Mouse (Mus musculus): ENCODE measurements around the gene Gm5134. TPM values are rescaled to one million over a fixed set of nuclear protein-coding genes. Genes with fewer than 3 reads are reported as not detected.
A peak's percentile ranks its signal among the peaks of the same experiment; 100 is the strongest.

Gene Gm5134
- 1 to 10 TPM in 1 of 3 experiments, under 1 TPM in 2; 0.30 to 1.7 (median 0.58) TPM for polyA plus RNA-seq (2017; shearing (Covaris generic))

DNA sequence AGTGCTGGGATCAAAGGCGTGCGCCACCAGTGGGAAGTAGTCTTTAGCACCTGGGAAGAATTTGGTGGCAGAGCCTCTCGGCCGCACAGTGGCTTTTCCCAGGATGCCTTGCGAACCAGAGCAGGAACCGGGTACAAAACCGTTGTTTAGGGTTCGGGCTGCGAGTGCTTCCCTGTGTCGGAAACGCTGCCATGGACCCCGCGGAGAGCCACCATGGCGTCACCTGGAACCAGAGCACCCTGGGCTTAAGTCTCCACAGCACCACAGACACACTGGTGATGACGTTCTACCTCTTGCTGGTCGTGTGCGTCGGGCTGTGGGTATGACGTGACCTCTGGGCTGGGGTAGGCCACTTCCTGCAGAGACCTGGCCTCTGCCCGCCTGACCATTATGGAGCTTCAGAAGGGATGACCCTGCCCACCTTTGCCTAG lies at the start of gene Gm5134:
TSS of gene Gm5134 (plus strand) at position 134 of the 431 bp plus-strand sequence.
- ATAC-seq: peak; percentile 47

DNA sequence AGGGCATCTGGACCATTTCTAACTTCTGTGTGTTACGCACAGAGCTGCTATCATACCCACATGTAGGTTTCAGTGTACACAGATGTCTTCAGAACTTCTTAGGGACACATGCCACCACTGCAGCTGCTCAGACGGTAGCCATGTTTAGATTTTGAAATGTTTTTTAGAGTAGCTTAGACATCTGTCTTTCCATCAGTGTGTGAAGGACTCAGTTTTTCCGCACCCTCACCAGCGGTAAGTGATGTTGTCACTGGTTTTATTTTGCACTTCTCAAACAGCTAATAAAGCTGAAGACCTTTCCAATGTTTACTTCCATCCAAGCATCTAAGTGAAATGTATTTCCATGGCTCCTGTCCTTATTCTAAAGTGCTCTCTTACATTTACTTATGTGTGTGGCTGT lies 47.4 kb upstream of the Gm5134 start:
- ATAC-seq: no peak

DNA sequence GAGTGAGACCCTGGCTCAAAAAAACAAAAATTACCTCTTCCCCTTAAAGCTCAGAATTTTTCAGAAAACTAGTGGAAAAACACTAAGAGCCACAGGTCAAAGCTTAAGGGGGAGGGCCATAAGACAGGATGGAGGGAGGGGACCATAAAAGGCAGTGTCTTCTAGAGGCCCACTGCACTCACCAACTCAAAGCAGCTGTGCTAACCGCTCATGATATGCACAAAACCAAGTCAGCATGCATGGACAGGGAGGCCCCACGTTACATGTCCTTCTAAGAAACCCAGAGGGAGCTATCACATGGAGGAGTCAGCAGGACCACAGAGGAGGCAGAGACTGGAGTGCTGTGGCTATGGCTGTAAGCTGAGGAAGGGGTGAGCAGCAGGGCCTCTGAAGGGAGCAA lies 43.6 kb upstream of the Gm5134 start:
- no peak for ATAC-seq

DNA sequence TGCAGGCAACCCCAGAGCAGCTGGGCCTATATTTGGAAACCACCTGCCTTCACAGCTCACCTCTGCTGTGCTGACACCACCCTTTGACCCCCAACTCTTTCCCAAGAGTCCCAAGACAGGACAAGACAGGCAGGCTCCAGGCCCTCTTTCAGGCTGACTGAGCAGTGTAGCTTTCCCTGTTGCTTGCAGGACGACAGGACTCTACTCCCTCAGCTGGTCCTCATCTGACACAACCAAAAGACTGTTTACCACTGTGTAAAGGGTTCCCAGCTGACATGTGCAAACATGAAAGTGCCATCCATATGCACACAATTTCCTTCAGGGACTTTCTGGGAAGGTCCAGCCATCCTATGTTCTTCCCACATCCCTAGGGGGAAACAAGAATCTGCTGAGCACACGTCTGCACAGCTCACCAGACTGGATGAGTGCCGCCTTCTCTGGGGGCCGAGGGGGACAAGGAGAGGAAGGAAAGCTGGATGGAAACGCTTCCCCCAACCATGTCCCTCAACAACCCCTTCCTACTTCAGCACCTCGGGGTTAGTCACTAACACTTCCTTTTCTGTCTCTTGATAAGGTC lies 41.2 kb upstream of the Gm5134 start:
- ATAC-seq: no peak

DNA sequence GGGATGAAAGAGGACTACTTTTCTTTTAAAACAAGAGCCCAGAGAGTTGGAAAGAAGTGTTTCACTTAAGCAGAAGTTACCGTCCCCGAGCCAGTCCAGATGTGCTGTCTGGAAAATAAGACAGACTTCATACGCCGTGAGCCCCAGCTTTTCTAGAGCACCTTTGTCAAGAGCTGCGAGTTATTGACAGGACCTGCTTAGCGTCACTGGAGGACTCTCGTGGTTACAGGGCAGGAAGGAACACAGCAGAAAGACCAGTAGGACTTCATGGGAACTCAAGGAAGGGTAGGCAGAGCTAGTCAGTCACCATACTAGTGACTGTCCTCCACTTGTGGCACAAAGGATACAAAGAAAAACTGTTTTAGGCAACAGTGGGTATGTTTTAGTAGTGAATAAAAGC lies 38.8 kb upstream of the Gm5134 start:
- no peak for ATAC-seq

DNA sequence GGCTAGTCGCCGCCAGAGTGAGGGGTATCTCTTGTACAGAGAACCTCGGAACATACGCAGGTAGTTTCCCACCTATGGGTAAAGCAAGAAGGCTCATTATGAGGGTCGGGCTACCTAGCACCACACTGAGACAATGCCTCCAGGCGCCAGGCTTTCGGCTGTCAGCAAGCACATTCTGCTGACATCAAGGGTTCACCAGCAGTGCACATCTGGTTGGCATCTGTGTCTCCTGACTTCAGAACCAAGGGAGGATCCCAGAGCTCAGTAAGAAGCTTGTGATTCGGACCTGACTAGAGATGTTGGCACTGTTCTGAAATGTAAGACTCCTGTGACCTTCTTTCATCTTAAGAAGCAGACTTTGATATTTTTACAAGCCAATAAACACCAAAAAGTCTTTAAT lies 37.5 kb upstream of the Gm5134 start:
- ATAC-seq: no peak

DNA sequence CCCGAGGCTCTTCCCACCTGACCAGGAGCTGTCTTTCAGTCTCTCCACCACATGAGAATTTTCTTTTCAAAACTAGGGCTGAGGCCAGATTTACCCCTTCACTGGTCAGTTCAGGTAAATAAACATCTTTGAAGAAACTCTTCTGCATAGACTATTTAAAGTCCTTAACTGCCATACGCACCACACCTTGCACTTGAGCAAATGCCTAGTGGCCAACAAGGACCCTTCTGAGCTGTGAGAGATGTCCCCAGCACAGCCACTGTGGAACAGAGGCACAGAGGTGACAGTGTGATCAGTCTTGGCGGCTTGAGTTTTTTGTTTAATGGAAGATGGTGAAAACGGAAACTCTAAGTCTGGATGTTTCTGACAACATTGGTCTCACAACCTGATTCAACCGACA lies 35.3 kb upstream of the Gm5134 start:
- ATAC-seq: no peak

DNA sequence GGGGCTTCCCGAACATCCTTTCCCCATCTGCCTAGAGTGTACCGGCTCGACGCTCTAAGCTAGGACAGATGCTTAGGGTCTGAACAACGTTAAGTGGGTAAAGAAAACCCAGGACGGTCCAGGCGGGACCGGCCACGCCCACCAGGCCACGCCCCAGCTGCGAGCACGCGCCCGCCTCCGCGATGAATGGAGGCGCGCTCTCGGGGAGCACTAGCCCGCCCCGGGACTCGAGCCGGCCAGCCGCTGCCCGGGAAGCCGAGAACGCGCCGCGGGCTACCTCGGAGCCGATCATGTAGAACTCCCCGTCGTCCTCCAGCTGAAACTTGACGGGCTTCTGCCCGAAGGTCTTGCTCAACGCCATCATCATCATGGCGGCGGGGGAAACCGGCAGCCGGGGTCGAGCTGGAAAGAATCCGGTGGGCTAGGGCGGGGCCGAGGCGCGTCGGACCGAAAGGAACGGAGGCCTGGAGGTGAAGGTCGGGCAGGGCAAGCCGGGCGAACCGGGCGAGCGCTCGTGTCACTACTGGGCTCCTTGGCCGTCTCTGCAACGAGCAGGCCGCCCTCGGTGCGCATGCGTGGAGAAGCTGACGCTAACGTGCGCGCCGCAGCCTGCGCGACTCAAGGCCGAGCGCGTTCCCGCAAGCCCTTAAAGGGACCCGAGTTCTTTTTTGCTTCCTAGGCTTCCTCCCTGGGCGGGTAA lies 33.1 kb upstream of the Gm5134 start, which contains the start of gene Smarcb1:
TSS of gene Smarcb1 (minus strand) at position 592 of the 700 bp plus-strand sequence.
- ATAC-seq: peak; percentile 89

DNA sequence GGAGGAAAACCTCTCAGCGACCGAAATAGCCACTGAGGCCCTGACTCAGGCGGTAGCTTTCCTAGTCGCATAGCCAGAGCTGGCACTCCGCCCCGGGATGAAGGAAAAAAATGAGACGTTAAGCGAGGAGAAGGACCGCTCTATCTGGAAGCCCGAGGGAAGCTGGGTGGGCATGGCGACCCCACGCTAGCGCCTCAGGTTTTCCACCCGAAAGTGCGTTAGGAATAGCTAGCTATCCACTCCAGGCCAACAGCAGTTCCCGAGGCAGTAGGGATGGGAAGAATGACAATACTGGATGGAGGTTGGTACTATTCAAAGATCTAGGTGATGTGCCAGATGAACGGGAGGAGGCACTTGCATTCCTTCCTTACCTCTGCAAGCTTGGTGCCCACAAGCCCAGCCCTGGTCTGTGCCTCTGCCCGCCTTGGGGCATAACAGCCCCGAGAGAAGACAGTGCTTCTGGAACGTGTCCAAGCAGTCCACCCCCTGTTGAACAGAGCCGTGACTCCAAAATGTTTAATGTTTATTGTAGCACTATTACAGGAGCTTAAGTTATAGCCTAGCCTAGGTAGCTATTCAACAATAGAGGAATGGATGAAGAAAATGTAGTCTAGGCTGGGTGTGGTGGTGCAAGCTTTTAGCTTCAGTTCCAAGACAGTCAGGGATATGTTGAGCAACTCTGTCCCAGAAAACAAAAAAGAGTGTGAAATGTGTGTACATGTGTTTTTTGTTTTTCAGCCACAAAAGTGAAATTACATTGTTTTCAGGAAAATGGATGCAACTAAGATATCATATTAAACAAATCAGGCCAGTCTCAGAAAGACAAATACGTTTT lies 32.4 kb upstream of the Gm5134 start:
- ATAC-seq: peak; percentile 19

DNA sequence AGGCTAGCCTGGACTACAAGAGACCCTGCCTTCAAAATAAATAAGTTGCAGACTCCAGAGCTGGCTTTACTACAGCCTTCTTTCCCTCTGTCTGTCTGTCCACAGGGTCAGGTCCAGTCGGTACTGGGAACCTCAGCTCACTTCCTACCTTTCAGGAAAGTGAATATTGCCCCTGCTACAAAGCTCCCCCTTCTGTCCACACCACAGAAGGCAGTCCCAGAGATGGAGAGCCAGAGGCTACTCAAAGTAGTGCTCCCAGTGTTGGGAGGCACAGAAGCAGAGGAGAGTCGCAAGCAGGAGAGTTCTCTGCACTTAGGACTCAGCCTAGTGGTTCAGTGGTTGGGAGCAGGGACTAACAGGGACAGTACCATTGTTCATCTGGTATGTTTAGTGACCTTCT lies 30.0 kb upstream of the Gm5134 start:
- ATAC-seq: no peak

DNA sequence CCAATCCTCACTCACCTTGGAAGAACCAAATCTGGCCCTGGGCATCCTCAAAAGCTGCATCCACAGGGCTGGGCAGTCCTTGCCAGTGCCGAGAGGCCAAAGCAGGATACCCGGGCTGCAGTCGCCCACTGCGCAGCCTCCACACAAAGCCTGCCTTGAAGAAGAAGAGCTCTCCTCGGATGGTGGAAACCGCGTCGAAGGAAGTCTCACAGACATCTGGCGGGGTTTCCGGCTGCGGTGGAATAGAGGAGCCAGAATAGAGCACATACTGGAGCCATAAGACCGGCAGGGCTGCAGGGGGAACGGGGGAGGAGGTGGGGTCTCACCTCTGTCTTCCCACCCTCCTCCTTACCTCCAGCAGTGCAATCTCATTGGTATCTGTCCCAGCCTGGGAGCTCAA lies 27.9 kb upstream of the Gm5134 start:
- peak; percentile 30 for ATAC-seq

DNA sequence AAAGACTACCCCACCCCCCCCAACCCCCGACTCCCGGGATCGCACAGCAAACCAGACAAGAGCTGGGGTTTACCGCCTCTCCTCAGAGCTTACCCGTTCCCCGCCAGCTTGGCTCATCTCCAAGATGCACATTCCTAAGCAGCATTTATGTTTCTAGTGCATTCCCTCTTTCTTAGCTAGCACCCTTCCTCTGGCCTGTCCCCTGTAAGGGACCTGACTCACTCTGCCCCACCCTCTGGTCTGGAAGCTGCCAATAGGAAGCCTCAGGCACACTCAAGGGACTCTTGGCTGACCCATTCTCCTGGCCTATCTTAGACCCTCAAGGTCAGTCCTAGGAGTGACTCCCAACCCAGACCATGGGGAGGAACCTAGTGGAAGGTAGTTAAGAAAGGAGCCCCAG lies 24.0 kb upstream of the Gm5134 start:
- ATAC-seq: no peak

DNA sequence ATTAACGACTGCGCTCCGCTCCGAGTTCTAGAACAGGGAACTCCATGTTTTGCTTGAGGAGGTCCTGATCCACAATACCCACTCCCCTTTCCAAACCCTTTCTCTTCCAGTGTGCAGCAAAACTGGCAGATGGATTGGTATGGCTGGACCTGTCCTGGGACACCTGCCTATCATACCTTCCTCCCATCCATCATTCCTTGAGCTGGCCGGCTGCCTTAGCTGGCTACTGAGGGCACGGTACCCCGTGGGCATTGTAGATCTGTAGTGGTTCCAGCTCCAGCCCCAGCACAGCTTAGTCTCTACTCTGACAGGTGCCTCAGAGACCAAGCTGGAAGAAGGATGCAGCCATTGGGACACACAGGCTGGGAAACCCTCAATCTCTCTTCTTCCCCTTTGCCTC lies 23.0 kb upstream of the Gm5134 start:
- no peak for ATAC-seq

DNA sequence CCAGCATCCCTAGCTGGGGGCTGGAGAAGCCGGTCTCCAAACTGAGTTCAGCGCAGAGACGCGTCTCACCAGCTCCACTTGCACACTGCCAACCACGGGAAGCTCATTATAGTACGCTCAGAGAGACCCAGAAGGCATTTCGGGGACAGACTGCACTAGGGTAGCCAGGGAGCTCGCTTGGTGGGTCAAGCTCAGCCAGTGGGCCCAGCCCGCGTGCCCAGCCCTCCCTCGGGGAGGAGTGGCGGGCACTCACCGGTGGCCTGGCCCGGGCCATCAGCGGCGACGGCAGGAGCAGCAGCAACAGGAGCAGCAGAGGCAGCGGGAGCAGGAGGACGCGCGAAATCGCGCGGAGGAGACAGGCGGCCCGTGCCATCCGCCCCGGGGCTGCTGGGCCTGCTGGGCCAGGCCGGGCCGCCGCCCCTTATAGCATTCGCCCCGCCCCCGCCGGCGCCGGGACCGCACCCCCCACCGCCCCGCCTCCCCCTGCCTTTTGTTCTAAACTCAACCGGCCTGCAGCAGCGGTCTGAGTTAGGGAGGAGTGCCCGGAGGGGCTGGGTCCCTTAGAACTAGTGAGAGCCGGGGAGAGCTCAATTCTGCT lies 22.1 kb upstream of the Gm5134 start:
- peak; percentile 39 for ATAC-seq

DNA sequence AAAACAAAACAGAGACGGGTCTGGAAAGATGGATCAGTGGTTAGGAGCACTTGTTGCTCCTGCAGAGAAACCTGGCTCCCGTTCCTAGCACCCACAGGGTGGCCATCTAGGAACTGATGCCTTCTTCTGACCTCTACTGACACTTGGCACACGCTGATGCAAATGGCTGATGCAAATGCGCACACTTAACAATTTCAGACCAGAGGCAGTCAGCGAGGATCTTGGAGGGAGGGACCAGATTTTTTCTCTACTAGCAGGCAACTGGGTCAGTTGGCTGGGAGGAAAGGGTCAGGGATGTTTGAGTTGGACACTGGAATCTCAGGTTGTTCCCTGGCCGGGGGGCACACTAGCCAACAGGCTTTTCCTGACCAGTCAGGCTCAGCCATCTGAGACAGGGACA lies 21.4 kb upstream of the Gm5134 start, which contains the start of gene Chchd10:
TSS of gene Chchd10 (plus strand) at position 240 of the 400 bp plus-strand sequence.
- no peak for ATAC-seq

DNA sequence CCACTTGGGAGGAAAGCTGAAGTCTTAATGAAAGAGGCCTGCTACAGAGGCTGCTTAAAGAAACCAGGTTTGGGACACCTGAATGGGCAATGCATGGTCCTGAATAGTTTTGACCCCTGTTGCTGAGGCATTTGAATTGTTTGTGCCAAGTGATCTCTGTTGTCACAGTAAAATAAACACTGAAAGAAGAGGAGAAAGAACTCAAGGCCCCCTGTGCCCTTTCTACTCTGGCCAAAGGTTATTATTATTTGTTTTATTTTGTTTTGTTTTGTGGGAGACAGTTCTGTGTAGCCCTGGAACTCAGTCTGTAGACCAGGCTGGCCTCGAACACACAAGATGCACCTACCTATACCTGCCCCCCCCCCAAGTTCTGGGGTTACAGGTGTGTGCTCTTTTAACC lies 19.3 kb upstream of the Gm5134 start:
- no peak for ATAC-seq

DNA sequence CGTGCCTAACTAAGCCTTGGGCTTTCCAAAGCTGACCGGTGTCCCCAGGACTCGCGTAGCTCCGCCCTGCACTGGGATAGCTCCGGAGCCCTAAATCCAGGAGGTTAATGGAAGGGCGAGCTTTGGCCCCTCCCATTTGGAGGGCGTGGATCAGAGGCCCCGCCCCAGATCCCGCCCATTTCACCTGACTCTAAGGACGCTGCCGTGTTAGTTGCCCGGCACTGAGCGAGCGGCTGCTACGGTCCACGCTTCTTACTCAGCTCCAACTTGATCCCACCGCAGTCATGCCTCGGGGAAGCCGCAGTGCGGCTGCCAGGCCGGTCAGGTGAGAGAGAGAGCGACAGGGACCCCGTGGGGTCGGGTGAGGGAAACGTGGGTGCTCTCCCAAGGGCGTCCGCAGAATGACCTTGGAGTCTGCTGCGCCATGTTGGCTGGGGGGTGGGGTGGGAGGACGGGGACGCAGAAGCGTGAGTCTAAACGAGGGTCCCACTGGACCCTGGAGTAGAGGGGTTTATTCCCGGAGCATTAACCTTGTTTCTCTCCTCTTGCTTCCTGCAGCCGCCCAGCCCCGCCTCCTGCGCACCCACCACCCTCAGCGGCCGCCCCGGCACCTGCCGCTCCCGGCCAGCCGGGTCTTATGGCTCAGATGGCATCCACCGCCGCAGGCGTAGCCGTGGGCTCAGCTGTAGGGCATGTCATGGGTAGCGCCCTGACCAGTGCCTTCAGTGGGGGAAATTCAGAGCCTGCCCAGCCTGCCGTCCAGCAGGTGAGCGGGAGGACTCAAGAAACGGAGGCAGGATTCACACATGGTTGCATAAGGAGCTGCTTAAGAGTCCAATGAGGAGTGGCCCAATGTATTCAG lies 18.4 kb upstream of the Gm5134 start, which contains the start of gene Mmp11:
TSS of gene Mmp11 (minus strand) at position 817 of the 862 bp plus-strand sequence.
- peak; percentile 73 for ATAC-seq

DNA sequence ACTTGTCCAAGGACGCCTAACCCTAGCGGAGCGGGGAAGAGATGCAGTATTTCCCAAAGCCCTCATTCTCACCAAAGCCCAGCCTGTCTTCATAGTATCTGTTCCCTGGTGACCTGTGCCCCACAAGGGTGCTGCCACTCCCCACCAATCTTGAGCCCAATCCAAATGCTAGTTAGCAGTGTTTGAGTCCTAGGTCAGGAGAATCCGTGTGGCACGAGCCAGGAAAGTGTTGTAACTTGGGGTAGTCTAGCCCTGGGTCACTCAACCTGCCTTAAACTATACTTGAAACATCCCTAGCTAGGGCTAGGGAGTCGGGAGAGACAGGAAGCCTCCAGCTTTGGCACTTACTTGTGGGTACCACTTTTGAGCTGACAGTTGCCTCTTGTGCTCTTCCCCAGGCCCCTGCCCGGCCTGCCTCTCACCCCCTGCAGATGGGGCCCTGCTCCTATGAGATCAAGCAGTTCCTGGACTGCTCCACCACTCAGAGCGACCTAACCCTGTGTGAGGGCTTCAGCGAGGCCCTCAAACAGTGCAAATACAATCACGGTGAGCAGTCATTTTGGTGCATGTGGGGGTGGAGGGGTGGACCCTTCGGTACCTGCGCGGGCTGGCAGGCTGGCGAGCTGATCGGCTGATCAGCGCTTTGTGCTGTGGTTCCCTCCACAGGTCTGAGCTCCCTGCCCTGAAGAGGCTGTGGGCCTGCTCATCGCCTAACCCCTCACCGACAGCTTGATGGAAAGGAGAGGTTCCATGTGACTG lies 17.2 kb upstream of the Gm5134 start:
- ATAC-seq: no peak

DNA sequence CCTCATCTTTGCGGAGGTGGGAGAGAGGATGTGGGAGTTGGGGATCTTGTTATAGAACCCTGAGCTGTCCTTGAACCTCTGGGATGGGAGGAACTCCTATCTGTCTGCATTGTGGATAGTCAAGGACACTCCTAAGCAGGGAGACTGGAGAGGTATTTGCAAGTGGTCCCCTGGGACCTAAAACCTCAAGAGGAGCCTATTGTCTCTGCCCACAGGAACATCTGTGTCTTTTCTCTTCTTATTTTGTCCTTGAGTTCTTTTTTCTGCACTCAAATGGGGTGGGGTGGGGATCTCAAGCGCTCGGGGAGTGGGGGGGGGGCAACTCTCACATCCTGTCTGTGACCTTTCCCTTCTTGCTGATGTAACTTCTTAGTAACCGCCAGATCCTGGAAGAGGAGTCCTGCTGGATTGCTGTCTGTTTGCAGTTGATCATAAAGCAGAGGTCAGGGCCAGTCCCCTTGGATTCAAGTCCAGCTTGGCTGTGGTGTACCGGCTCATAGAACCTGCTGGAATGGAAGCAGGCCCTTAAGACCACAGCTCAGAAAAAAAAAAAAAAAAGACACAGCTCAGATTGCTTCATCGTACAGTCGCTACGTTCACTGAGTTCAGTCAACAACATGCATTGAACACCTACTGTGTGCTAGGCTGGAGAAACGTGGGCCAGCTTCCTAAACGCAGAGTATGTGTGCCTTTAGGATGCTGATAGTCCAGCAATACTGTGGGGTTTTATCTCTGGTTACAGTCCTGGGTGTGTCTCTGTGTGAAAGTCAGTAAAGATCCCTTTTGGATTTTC lies 16.3 kb upstream of the Gm5134 start:
- ATAC-seq: peak; percentile 44

Measured in inflammation-experienced regulatory T-cells, adult 6 months (primary cell).